Mouse (Mus musculus): ENCODE data around the gene Reln. TPM values are rescaled to one million over a fixed set of nuclear protein-coding genes. Genes with fewer than 3 reads are reported as not detected.

Gene Reln
- polyA plus RNA-seq, 1 experiment, result 0.61 TPM

DNA sequence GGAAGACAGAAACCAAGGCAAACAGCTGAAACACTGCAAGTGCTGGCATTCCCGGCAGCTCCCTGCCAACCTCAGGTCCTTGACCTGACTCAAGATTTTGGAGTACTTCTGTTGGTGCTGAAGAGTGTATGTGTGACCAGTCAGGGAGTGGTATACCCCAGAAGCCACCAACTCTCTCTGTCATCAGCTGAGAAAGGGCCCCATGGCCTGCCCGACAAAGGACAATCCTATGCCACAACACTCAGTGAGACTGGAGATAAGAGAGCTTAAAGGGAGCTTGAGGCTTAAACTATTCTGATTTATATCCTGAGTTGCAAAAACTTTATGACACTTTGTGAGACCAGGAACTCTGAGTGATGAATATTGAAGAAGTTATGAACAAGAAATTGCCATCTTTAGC lies 407.9 kb downstream of the Reln start:
- Histone ChIP-seq H3K27ac (ENCODE audit: control insufficient read depth, insufficient read depth, low read length) (no peak overlapping the region), H3K27me3 (ENCODE audit: control insufficient read depth, insufficient read depth, low read length) (no peaks in the 10 kb centered on the region), H3K4me1 (replicated peaks; ENCODE audit: control insufficient read depth, insufficient read depth, low read length) (no peaks in the 10 kb centered on the region), H3K36me3 (ENCODE audit: control insufficient read depth, insufficient read depth, low read length) (no peaks in the 10 kb centered on the region), H3K4me3 (ENCODE audit: control insufficient read depth, insufficient read depth, low read length) (no peak overlapping the region)
- no peak for DNase-seq
- no peak for TF ChIP-seq POLR2A (IDR thresholded peaks at IDR 0.05; ENCODE audit: control insufficient read depth, extremely low read depth, insufficient read depth, low read length, poor library complexity)
- WGBS, result 92% methylated on average over 2 of the region's 2 CpGs

DNA sequence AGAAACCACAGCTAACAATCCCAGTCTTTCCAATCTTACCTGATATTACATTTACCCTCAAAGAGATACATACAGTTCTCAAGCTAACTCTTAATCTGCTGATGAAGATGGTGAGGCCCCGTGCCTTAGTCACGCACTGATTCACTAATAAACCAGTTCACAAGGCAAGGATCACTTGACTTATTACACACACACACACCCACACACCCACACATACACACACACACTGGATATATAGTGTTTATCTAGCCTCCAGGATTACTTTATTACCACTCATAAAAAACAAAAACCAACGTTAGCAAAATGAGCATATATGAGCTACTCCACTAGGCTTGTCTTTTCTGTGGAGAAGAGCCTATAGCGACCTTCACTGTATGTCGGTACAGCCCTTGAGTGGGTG lies 408.4 kb downstream of the Reln start:
- Histone ChIP-seq H3K36me3 (ENCODE audit: control insufficient read depth, insufficient read depth, low read length) (no peaks in the 10 kb centered on the region), H3K4me3 (ENCODE audit: control insufficient read depth, insufficient read depth, low read length) (no peak overlapping the region), H3K4me1 (replicated peaks; ENCODE audit: control insufficient read depth, insufficient read depth, low read length) (no peaks in the 10 kb centered on the region), H3K27me3 (ENCODE audit: control insufficient read depth, insufficient read depth, low read length) (no peaks in the 10 kb centered on the region), H3K27ac (ENCODE audit: control insufficient read depth, insufficient read depth, low read length) (no peak overlapping the region)
- WGBS, result 94% methylated on average over 5 of the region's 5 CpGs
- TF ChIP-seq CTCF (IDR thresholded peaks at IDR 0.05; ENCODE audit: borderline replicate concordance, control insufficient read depth, extremely low read depth, insufficient read depth, low read length, poor library complexity) (no peak), POLR2A (IDR thresholded peaks at IDR 0.05; ENCODE audit: control insufficient read depth, extremely low read depth, insufficient read depth, low read length, poor library complexity) (no peak)
- DNase-seq, result no peak

- DNase-seq, result no peak
These were observed 409.6 kb downstream of the Reln start for GRCm38 (mm10) chr5:21934811-21935396.

DNA sequence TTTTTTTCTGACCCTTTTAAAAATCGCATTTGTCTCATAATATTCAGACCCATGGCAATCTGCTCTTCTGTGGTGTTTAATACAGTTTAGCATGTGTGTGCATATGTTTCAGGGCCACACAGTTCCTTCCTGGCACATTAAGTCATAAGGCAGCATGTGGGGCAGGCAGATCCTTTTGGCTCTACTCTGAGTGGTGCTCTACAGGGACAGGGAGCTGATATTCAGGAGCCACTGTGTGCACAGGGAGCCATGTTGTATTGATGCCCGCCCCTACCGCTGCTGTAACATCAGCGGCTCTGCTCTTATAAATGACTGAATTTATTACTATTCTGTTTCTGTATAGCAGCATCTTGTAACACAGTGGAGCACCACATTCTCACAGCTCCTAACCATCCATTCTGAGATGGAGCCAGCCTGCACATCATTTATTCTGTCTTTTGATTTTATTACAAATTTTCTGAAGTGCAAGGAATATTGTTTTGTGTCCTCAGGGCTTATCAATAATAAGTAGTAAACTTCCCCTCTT lies 410.3 kb downstream of the Reln start:
- Histone ChIP-seq H3K4me1 (replicated peaks; ENCODE audit: control insufficient read depth, insufficient read depth, low read length) (no peaks in the 10 kb centered on the region), H3K4me3 (ENCODE audit: control insufficient read depth, insufficient read depth, low read length) (no peak overlapping the region), H3K36me3 (ENCODE audit: control insufficient read depth, insufficient read depth, low read length) (no peaks in the 10 kb centered on the region), H3K27me3 (ENCODE audit: control insufficient read depth, insufficient read depth, low read length) (no peaks in the 10 kb centered on the region), H3K27ac (ENCODE audit: control insufficient read depth, insufficient read depth, low read length) (no peak overlapping the region)
- TF ChIP-seq POLR2A (IDR thresholded peaks at IDR 0.05; ENCODE audit: control insufficient read depth, extremely low read depth, insufficient read depth, low read length, poor library complexity), result no peak
- TF ChIP-seq CTCF (IDR thresholded peaks at IDR 0.05; ENCODE audit: borderline replicate concordance, control insufficient read depth, extremely low read depth, insufficient read depth, low read length, poor library complexity), result no peak
- DNase-seq, result no peak
- 96% methylated on average over 4 of the region's 4 CpGs for WGBS

More at GRCm38 (mm10) chr5:21934811-21935396, 409.6 kb downstream of the Reln start:
- 92% methylated on average over 13 of the region's 13 CpGs for whole genome bisulfite sequencing
- Histone ChIP-seq H3K4me1 (replicated peaks; ENCODE audit: control insufficient read depth, insufficient read depth, low read length) (no peaks in the 10 kb centered on the region), H3K36me3 (ENCODE audit: control insufficient read depth, insufficient read depth, low read length) (no peaks in the 10 kb centered on the region), H3K27me3 (ENCODE audit: control insufficient read depth, insufficient read depth, low read length) (no peaks in the 10 kb centered on the region), H3K4me3 (ENCODE audit: control insufficient read depth, insufficient read depth, low read length) (no peak overlapping the region), H3K27ac (ENCODE audit: control insufficient read depth, insufficient read depth, low read length) (no peak overlapping the region)
- no peak for TF ChIP-seq CTCF (IDR thresholded peaks at IDR 0.05; ENCODE audit: borderline replicate concordance, control insufficient read depth, extremely low read depth, insufficient read depth, low read length, poor library complexity)
- TF ChIP-seq POLR2A (IDR thresholded peaks at IDR 0.05; ENCODE audit: control insufficient read depth, extremely low read depth, insufficient read depth, low read length, poor library complexity), result no peak

DNA sequence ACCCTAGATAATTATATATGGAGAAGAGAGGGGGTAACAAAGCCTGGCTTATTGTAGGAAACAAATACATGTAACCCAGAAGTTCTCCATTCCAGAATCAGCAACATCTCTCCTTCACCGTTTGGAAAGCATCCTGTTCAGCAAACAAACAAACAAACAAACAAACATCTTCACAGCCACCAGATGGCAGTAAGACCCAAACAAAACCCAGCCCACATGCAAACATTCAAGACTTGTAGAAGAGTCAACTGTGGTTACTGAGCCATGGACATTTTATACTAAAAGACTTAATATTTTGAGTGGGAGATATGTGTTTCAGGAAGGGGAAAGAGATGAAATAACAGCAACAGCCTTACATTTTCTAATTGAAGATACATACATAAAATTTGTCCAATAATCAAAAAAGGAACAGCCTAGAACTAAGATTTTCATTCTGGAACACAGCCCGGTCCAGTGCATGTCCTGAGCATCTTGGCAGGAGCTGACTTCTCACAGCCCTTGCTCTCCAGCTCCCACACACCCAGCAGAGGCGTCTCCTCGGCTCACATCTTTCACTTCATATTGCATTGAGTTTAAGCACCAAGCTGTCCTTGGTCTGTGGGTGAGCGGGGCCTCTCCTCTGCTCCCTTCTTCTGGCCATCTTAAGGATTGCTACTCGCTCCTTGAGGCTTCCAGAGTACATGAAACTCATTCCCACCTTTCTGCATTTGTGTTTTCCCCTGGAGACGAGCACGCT lies 411.0 kb downstream of the Reln start:
- Histone ChIP-seq H3K4me1 (replicated peaks; ENCODE audit: control insufficient read depth, insufficient read depth, low read length) (no peaks in the 10 kb centered on the region), H3K27ac (ENCODE audit: control insufficient read depth, insufficient read depth, low read length) (no peak overlapping the region), H3K36me3 (ENCODE audit: control insufficient read depth, insufficient read depth, low read length) (no peaks in the 10 kb centered on the region), H3K27me3 (ENCODE audit: control insufficient read depth, insufficient read depth, low read length) (no peaks in the 10 kb centered on the region), H3K4me3 (ENCODE audit: control insufficient read depth, insufficient read depth, low read length) (no peak overlapping the region)
- no peak for DNase-seq
- 79% methylated on average over 8 of the region's 8 CpGs for WGBS
- no peak for TF ChIP-seq POLR2A (IDR thresholded peaks at IDR 0.05; ENCODE audit: control insufficient read depth, extremely low read depth, insufficient read depth, low read length, poor library complexity)
- no peak for TF ChIP-seq CTCF (IDR thresholded peaks at IDR 0.05; ENCODE audit: borderline replicate concordance, control insufficient read depth, extremely low read depth, insufficient read depth, low read length, poor library complexity)

- no peak for TF ChIP-seq POLR2A (IDR thresholded peaks at IDR 0.05; ENCODE audit: control insufficient read depth, extremely low read depth, insufficient read depth, low read length, poor library complexity)
- TF ChIP-seq CTCF (IDR thresholded peaks at IDR 0.05; ENCODE audit: borderline replicate concordance, control insufficient read depth, extremely low read depth, insufficient read depth, low read length, poor library complexity), result no peak
- Histone ChIP-seq H3K27me3 (ENCODE audit: control insufficient read depth, insufficient read depth, low read length) (no peaks in the 10 kb centered on the region), H3K4me1 (replicated peaks; ENCODE audit: control insufficient read depth, insufficient read depth, low read length) (no peaks in the 10 kb centered on the region), H3K27ac (ENCODE audit: control insufficient read depth, insufficient read depth, low read length) (no peak overlapping the region), H3K36me3 (ENCODE audit: control insufficient read depth, insufficient read depth, low read length) (no peaks in the 10 kb centered on the region), H3K4me3 (ENCODE audit: control insufficient read depth, insufficient read depth, low read length) (no peak overlapping the region)
- no peak for DNase-seq
- 26% methylated on average over 4 of the region's 4 CpGs for WGBS
These were observed 413.4 kb downstream of the Reln start for GRCm38 (mm10) chr5:21931151-21931550.

Measured in thymus, adult 2 months (tissue).